Mouse (Mus musculus) heart, postnatal 0 days (tissue): ENCODE measurements at regions not wholly inside any gene's neighbourhood (a gene's known extent, or its start where the extent isn't known, plus 50 kb on each side); places are given as distances from the start of the nearest gene placed in this dataset.
"Not testable (repeated sequence)": the region's sequence is repeated elsewhere in the genome, so short reads cannot be mapped to it uniquely, and the experiment has no call there.

Experiments
- CTCF ChIP-seq: IDR thresholded peaks from 2 replicates; pipeline ENCODE4 v1.5.1; 2016; ENCODE audit warnings: antibody characterized with exemption, control low read depth, low read depth
- EP300 ChIP-seq: IDR thresholded peaks from 2 replicates; pipeline ENCODE4 v1.6.1; 2016; ENCODE audit warnings: antibody characterized with exemption, low read depth

GRCm38 (mm10) chr8:20516324-20516830 is 98.3 kb upstream of the Gm21119 start:
- TF ChIP-seq CTCF, EP300: not testable (repeated sequence)
